Mouse (Mus musculus): Measurements from ENCODE around the gene Stk11ip.

The Stk11ip gene

DNA sequence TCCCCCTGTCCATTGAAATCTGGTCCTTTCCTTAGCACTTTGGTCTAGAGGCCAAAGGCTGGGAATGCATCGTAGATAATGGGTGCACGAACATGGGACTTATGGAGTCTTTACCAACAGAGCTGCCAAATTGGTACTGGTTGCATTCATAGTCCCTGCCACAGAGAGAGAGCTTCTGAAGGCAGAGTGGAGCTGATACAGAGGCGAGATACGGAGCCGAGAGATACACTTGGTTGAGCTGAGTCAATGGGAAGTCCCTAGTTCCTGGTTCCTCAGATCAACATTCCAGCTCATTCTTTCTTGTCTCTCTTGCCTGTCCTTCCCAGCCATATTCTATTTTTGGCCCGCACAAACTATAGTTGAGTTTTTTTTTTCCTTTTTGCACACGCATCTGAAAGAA is 52.4 kb downstream of the Stk11ip start:
- no peak for DNase-seq

DNA sequence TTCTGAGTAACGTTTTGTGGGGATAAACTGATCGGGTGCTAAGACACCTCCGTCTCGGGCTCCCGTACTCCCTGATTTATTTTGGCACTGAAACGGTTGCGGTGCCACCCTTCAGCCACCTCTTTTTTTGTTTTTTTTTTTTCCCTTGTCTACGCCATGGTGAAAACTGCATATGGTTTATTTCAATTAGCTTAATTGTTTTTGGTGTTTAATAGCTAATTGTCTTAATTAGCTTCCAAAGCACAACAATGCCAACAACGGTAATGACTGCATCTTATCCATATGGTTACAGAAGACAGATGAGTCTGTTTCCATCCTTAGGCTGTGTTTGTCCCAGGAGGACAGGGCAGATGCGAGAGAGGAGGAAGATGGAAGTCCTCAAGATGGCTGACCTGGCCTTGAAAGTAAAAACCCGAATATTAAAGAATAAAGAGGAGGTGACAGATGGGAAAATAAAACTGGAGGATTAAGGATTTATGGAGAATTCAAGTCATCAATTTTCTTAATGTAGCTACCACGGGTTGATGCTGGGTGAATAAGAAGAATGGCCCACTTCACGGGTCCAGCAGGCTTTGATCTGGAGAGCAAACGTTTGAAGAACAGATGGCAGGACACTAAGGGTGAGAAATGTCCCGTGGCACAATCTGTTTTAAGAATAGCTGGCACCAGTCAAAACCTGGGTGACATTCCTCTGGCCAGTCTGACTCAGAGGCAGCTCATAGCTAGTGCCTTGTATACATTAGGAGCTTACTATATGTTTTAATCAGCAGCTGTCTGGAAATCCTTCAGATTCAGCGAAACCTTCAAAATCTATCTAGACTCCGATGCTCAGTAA is 53.4 kb downstream of the Stk11ip start:
- no peak for DNase-seq

DNA sequence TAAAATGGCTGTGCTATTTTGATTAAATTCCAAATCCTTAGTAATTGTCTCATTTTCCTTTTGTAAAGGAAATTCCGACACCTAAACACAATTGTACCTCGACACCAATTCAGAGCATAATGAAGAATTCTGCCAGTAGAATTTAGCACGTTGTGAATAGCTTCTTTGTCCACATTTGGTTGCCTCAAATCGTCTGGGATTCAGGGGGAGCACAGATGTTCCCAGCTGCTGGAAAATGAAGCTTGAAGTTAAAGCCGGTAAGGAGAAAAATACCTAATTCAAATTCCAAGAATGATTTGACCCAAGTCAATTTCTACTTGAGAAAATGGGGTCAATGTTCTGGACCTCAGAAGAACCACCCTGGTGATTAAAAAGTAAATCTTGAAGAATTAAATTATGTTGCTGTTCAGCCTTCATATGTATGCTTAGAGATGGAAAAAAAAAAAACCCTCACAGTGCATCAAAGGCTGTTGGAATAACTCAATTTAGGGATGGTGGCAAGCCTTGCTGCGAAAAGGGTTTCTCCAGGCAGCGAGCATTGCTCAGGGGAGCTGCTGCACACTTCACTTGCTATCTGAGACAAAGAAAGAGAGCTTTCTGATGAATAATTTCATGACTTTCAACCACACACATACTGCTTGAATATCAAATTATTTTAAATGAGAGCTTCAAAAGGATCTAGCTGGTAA is 60.8 kb downstream of the Stk11ip start:
- no peak for DNase-seq

DNA sequence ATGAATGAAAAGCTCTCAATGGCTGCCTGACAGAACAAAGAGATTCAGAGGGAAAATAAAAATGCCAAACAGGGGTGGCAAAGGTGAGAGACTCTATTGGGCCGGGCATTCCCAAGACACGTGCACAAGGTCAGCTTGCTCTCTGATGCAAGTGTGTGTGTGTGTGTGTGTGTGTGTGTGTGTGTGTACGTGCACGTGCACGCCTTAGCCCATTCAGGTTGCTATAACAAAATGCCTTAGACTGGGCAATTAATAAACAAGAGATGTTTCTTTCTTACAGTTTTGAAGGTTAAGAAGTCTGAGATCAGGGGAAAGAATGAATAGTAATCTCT is 61.3 kb downstream of the Stk11ip start:
- DNase-seq, result no peak

DNA sequence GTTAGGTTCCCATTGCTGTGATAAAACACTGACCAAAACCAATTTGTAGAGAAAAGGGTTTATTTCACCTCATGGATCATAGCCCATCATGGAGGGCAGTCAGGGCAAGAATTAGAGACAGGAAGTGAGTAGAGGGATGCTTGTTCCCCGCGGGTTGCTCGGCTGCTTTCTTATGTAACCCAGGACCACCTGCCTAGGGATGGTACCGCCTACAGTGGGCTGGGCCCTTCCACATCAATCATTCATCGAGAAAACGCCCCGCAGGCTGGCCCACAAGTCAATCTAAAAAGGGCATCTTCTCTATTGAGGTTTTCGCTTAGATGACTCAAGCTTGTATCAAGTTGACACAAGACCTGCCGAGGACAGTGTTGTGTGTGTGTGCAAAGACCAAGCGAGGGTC is 61.7 kb downstream of the Stk11ip start:
- no peak for DNase-seq

DNA sequence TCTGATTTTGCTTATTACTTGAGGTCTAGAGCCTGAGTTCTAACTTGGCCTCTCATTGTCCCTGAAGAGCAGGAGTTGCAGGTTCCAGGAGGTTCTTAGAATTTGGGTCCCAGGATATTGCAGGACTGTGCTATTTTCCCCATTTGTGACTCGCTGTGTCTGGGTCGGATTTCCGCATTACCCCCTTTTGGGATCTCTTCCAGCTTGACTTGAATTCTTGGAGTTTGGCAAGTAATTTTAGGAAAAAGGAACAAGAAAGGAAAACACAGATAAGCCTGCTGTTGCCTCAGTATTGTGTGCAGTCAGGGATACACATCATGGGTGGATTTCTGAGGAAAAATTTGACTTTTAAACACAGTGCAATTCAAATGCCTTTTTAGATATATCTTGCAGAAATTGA is 65.5 kb downstream of the Stk11ip start:
- no peak for DNase-seq

All from kidney, postnatal 25 days (tissue).